Mouse (Mus musculus) v-Abl transformed pro-B cells (cell line): ENCODE data around the gene Lgr6.

Experiments
- in situ Hi-C, 2 experiments: fragments of 400-800 bp; cut with MboI; formaldehyde crosslinking; loops; one replicate each; pipeline ENCODE4 v1.15.1; 2025; ENCODE audit not compliant: unreplicated experiment in 2 of 2

Gene Lgr6

GRCm38 (mm10) chr1:135105124-135105523 is at the start of gene Lgr6:
Gene Lgr6, minus strand, starts transcription at chr1:135105276.
- in situ Hi-C loops = loop anchor here (5.0 to 25.0 kb wide), 6 partner anchors 70 to 740 kb away; partner anchors contain the start of gene Tmem183a (in 1 of the 2)

- in situ Hi-C loops = loop anchor here in 1 of 2 experiments (10.0 to 25.0 kb wide), 2 partner anchors 110 to 508 kb away; no protein-coding TSS in a partner anchor
These were observed 49.4 kb upstream of the Lgr6 start for GRCm38 (mm10) chr1:135154411-135154959.

GRCm38 (mm10) chr1:135154011-135154410 is 48.9 kb upstream of the Lgr6 start:
- in situ Hi-C loops = loop anchor here in 1 of 2 experiments (10.0 to 25.0 kb wide), 2 partner anchors 111 to 508 kb away; no protein-coding TSS in a partner anchor

- in situ Hi-C loops = loop anchor here in 1 of 2 experiments (25.0 kb wide), 1 partner anchor 1062 kb away; the partner anchor contains the start of gene Btg2
These were observed 43.9 kb upstream of the Lgr6 start for GRCm38 (mm10) chr1:135148996-135149395.

- in situ Hi-C loops = loop anchor here in 1 of 2 experiments (25.0 kb wide), 1 partner anchor 1061 kb away; the partner anchor contains the start of gene Btg2
These were observed 43.4 kb upstream of the Lgr6 start for GRCm38 (mm10) chr1:135148476-135148875.

- in situ Hi-C loops = loop anchor here in 1 of 2 experiments (25.0 kb wide), 1 partner anchor 1060 kb away; the partner anchor contains the start of gene Btg2
These were observed 42.6 kb upstream of the Lgr6 start for GRCm38 (mm10) chr1:135147702-135148058.

- in situ Hi-C loops = loop anchor here in 1 of 2 experiments (25.0 kb wide), 1 partner anchor 1060 kb away; the partner anchor contains the start of gene Btg2
These were observed 42.0 kb upstream of the Lgr6 start for GRCm38 (mm10) chr1:135146946-135147701.

GRCm38 (mm10) chr1:135146077-135146945 is 41.2 kb upstream of the Lgr6 start, which contains the start of gene Arl8a:
Gene Arl8a, plus strand, starts transcription at chr1:135146824.
- in situ Hi-C loops = loop anchor here in 1 of 2 experiments (25.0 kb wide), 1 partner anchor 1059 kb away; the partner anchor contains the start of gene Btg2

GRCm38 (mm10) chr1:135143940-135144339 is 38.9 kb upstream of the Lgr6 start:
- in situ Hi-C loops = loop anchor here in 1 of 2 experiments (25.0 kb wide), 1 partner anchor 1057 kb away; the partner anchor contains the start of gene Btg2

GRCm38 (mm10) chr1:135142452-135142851 is 37.4 kb upstream of the Lgr6 start:
- in situ Hi-C loops = loop anchor here in 1 of 2 experiments (25.0 kb wide), 1 partner anchor 1055 kb away; the partner anchor contains the start of gene Btg2

- in situ Hi-C loops = loop anchor here (5.0 to 25.0 kb wide), 4 partner anchors 38 to 1075 kb away; partner anchors contain the start of gene Btg2 (in 1 of the 2)
These were observed 34.8 kb upstream of the Lgr6 start for GRCm38 (mm10) chr1:135139906-135140305.

- in situ Hi-C loops = loop anchor here (5.0 to 25.0 kb wide), 4 partner anchors 34 to 1072 kb away; partner anchors contain the start of gene Btg2 (in 1 of the 2)
These were observed 31.4 kb upstream of the Lgr6 start for GRCm38 (mm10) chr1:135136500-135136899.

GRCm38 (mm10) chr1:135135111-135135787 is 30.2 kb upstream of the Lgr6 start:
- in situ Hi-C loops = loop anchor here (5.0 to 25.0 kb wide), 4 partner anchors 33 to 1070 kb away; partner anchors contain the start of gene Btg2 (in 1 of the 2)

- in situ Hi-C loops = loop anchor here (10.0 to 25.0 kb wide), 3 partner anchors 269 to 1069 kb away; partner anchors contain the start of gene Btg2 (in 1 of the 2)
These were observed 28.8 kb upstream of the Lgr6 start for GRCm38 (mm10) chr1:135133678-135134435.

GRCm38 (mm10) chr1:135132893-135133369 is 27.9 kb upstream of the Lgr6 start:
- in situ Hi-C loops = loop anchor here (10.0 to 25.0 kb wide), 3 partner anchors 268 to 1068 kb away; partner anchors contain the start of gene Btg2 (in 1 of the 2)

GRCm38 (mm10) chr1:135132473-135132872 is 27.4 kb upstream of the Lgr6 start, which contains the start of gene Ptpn7:
Gene Ptpn7, plus strand, starts transcription at chr1:135132700.
- in situ Hi-C loops = loop anchor here (10.0 to 25.0 kb wide), 3 partner anchors 268 to 1068 kb away; partner anchors contain the start of gene Btg2 (in 1 of the 2)

- in situ Hi-C loops = loop anchor here (10.0 to 25.0 kb wide), 3 partner anchors 267 to 1067 kb away; partner anchors contain the start of gene Btg2 (in 1 of the 2)
These were observed 26.5 kb upstream of the Lgr6 start for GRCm38 (mm10) chr1:135131560-135131959.

GRCm38 (mm10) chr1:135131034-135131433 is 26.0 kb upstream of the Lgr6 start:
- in situ Hi-C loops = loop anchor here (10.0 to 25.0 kb wide), 3 partner anchors 266 to 1066 kb away; partner anchors contain the start of gene Btg2 (in 1 of the 2)
